Mouse (Mus musculus): ENCODE data around the gene Pdhx. TPM values are rescaled to one million over a fixed set of nuclear protein-coding genes. Genes with fewer than 3 reads are reported as not detected.

Pdhx gene
- polyA plus RNA-seq, 1 experiment from 2014 or later, result 41.0 TPM

GRCm38 (mm10) chr2:102975358-102975945 lies 97.9 kb downstream of the Pdhx start:
- DNase-seq (ENCODE audit: low spot score), result no peak
- H3K36me3 ChIP-seq, result no peaks in the 10 kb centered on the region
- WGBS, result 80% methylated on average over 5 of the region's 5 CpGs
- H3K27me3 ChIP-seq (ENCODE audit: low read depth, poor library complexity, severe bottlenecking), result no peaks in the 10 kb centered on the region
- H3K27ac ChIP-seq, result no peak overlapping the region
- no peaks in the 10 kb centered on the region for H3K9me3 ChIP-seq (replicated peaks)
- H3K4me1 ChIP-seq, result peaks cover 10% of the 10 kb centered on the region
- H3K4me3 ChIP-seq, result no peak overlapping the region

DNA sequence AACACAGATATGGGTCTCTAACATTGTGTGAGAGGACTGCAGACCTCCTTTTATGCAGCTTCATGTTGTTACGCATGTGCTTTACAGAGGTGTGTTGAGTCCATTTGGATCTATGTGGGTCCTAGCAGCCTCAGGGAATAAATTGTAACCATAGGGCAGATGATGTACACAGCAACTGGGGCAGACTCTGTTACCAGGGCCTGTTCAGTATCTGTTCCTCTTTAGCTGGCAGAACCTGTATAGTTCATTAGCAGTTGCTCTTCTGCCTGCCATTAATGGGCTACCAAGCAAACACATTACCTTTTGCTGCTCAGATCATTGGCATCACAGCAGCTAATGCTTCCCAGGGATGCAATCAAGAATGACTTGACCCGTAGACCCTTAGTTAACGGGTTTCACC lies 100.2 kb downstream of the Pdhx start:
- Histone ChIP-seq H3K36me3 (no peaks in the 10 kb centered on the region), H3K27ac (no peak overlapping the region), H3K4me3 (no peak overlapping the region), H3K9me3 (replicated peaks) (no peaks in the 10 kb centered on the region), H3K27me3 (ENCODE audit: low read depth, poor library complexity, severe bottlenecking) (no peaks in the 10 kb centered on the region), H3K4me1 (peaks cover 12% of the 10 kb centered on the region)
- 94% methylated on average over 3 of the region's 3 CpGs for WGBS
- no peak for DNase-seq (ENCODE audit: low spot score)

DNA sequence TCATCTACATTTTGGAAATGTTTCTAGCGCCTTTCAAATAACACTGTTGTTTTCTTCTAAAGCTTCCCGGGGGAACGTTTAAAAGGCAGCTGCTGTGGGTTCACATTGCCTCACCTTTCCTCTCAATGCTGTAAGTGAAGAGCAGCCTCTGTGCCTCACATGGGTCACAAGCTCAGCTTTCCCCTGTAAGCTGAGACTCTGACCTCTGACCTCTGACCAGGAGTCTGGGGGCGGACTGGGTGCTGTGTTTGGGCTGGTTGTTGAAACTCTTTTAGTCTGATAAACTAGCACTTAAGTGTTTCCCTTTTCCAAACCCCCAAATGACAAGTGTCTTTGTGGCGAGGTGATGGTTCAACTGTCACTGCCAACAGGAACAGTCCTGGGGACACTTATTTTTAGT lies 100.7 kb downstream of the Pdhx start:
- Histone ChIP-seq H3K4me1 (peaks cover 12% of the 10 kb centered on the region), H3K9me3 (replicated peaks) (no peaks in the 10 kb centered on the region), H3K27me3 (ENCODE audit: low read depth, poor library complexity, severe bottlenecking) (no peaks in the 10 kb centered on the region), H3K36me3 (no peaks in the 10 kb centered on the region), H3K27ac (no peak overlapping the region), H3K4me3 (no peak overlapping the region)
- DNase-seq (ENCODE audit: low spot score), result no peak
- 51% methylated on average over 5 of the region's 5 CpGs for WGBS

DNA sequence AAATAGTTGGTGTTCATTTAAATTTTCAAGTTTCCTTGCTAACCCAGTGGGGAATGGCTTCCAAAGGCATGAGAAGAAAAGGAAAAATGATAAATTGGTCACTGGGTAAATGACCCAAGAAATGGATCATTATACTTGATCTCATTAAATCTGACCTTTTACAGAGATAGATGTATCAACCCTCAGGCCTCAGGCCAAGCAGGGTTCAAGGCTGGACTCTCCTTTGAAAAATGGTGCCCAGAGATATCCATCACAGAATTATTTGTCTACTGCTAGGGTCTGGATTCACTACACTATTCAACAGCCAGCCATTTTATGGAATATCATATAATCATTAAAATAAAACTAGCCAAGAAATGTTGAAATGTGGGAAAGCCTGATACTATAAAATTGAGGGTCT lies 101.4 kb downstream of the Pdhx start:
- peaks cover 12% of the 10 kb centered on the region for H3K4me1 ChIP-seq
- no peaks in the 10 kb centered on the region for H3K27me3 ChIP-seq (ENCODE audit: low read depth, poor library complexity, severe bottlenecking)
- H3K36me3 ChIP-seq, result no peaks in the 10 kb centered on the region
- no peak overlapping the region for H3K27ac ChIP-seq
- H3K9me3 ChIP-seq (replicated peaks), result no peaks in the 10 kb centered on the region
- DNase-seq (ENCODE audit: low spot score), result no peak
- H3K4me3 ChIP-seq, result no peak overlapping the region

Other genes starting within 250 kb of the Pdhx start
- gene Cd44, start 171.8 kb downstream of the Pdhx start, polyA plus RNA-seq (2016; fragmentation: Nextera tagmentation; extraction: Ambion mirVana), result 3.2 and 3.4 TPM in 2 replicates
- gene Apip, start 162 bp upstream of the Pdhx start, polyA plus RNA-seq (2016; fragmentation: Nextera tagmentation; extraction: Ambion mirVana), result 73.4 and 79.6 TPM in 2 replicates
- gene Ehf, start 229.8 kb upstream of the Pdhx start, polyA plus RNA-seq (2016; fragmentation: Nextera tagmentation; extraction: Ambion mirVana), result 0.06 TPM in 1 of 2 replicates, not detected in the other

Data from limb, embryonic 10.5 days (tissue).